Mouse (Mus musculus) midbrain, embryonic 15.5 days (tissue): ENCODE measurements around the gene Smim26. TPM values are rescaled to one million over a fixed set of nuclear protein-coding genes. Genes with fewer than 3 reads are reported as not detected.
"Not testable (repeated sequence)": the region's sequence is repeated elsewhere in the genome, so short reads cannot be mapped to it uniquely, and the experiment has no call there.

ENCODE experiments used
- ATAC-seq: fragments of 200-750 bp; cut with Nextera tagmentation; replicated peaks from 2 replicates; pipeline ENCODE4 v1.8.0; 2017; ENCODE audit warnings: moderate TSS enrichment
- H3K27ac ChIP-seq: fragments of 300-500 bp; sonication (generic); 2 replicates; pipeline ENCODE4 v1.5.1; 2015; ENCODE audit warnings: mild to moderate bottlenecking, inconsistent platforms
- H3K27me3 ChIP-seq: fragments of 300-500 bp; sonication (generic); replicated peaks from 2 replicates; pipeline ENCODE4 v1.6.1; 2015; ENCODE audit warnings: inconsistent platforms
- H3K36me3 ChIP-seq: fragments of 300-500 bp; sonication (generic); replicated peaks from 2 replicates; pipeline ENCODE4 v1.6.1; 2015; ENCODE audit warnings: inconsistent platforms
- H3K4me1 ChIP-seq: fragments of 300-500 bp; sonication (generic); 2 replicates; pipeline ENCODE4 v1.6.1; 2015; ENCODE audit warnings: inconsistent platforms
- H3K4me2 ChIP-seq: fragments of 300-500 bp; sonication (generic); 2 replicates; pipeline ENCODE4 v1.6.1; 2015; ENCODE audit warnings: inconsistent platforms, mild to moderate bottlenecking, moderate library complexity
- H3K4me3 ChIP-seq: fragments of 300-500 bp; sonication (generic); 2 replicates; pipeline ENCODE4 v1.5.1; 2015; ENCODE audit warnings: mild to moderate bottlenecking, inconsistent platforms
- H3K9ac ChIP-seq: fragments of 300-500 bp; sonication (generic); 2 replicates; pipeline ENCODE4 v1.6.1; 2015; ENCODE audit warnings: mild to moderate bottlenecking, inconsistent platforms
- H3K9me3 ChIP-seq: fragments of 300-500 bp; sonication (generic); 2 replicates; pipeline ENCODE4 v1.6.1; 2016; ENCODE audit warnings: inconsistent platforms
- WGBS: fragments of 180-500 bp; shearing (Covaris S2); methylation state at CpG from one replicate; pipeline ENCODE4 v1.1.7; 2015; ENCODE audit warnings: mixed read lengths; 5-methylcytosine and 5-hydroxymethylcytosine counted together
- polyA plus RNA-seq: library from polyadenylated mRNA; unstranded; fragments of >200 nt; fragmentation: Nextera tagmentation; extraction: Ambion mirVana; gene quantifications from 2 replicates; pipeline ENCODE4 v1.2.1, GENCODE M21; 2015

Smim26 gene
- polyA plus RNA-seq: 53.0 and 53.2 TPM in 2 replicates

DNA sequence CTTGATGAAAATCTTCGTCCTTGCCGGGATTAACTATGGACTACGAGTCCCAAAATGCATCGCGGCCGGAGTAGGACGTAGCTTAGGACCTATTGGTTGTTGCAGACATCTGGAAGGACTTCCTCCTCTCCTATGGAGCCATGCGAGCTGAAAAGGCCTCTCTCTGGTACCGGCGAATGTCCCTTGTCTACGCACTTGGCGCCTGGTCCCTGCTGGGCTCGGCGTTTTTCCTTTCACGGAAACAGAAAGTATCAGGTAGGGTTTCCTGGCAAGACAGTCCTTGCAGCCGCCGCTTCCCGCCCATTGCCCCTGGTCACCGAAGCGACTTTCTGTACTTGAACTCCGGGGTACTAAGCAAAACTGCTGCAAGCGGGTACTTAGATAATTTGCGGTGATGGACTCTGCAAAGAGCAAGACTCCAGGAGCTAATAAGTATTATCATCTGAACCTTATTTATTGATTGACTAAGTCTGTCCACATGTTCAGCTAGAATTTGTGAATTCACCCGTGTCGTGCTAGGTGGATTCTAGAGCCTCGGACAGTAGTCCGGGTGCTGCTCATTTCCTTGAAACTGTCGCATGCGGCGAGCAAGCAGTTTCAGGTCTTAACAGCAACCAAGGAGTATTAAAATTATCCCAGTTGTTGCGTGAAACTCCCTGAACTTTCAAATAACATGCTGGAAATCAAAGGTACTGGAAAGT lies at the start of gene Smim26:
TSS of gene Smim26 (plus strand) at position 104 of the 701 bp plus-strand sequence.
- peak within 1 kb of the TSS; percentile 65 for H3K4me3 ChIP-seq
- no peaks in the 10 kb centered on the region for H3K27me3 ChIP-seq
- H3K4me1 ChIP-seq: peaks cover 6% of the 10 kb centered on the region
- peak within 1 kb of the TSS; percentile 60 for H3K27ac ChIP-seq
- ATAC-seq: peak; percentile 97
- H3K9ac ChIP-seq: peak within 1 kb of the TSS; percentile 57
- 2% methylated on average over 31 of the region's 31 CpGs for WGBS
- H3K4me2 ChIP-seq: peak within 1 kb of the TSS; percentile 55
- no peaks in the 10 kb centered on the region for H3K9me3 ChIP-seq
- no peaks in the 10 kb centered on the region for H3K36me3 ChIP-seq

DNA sequence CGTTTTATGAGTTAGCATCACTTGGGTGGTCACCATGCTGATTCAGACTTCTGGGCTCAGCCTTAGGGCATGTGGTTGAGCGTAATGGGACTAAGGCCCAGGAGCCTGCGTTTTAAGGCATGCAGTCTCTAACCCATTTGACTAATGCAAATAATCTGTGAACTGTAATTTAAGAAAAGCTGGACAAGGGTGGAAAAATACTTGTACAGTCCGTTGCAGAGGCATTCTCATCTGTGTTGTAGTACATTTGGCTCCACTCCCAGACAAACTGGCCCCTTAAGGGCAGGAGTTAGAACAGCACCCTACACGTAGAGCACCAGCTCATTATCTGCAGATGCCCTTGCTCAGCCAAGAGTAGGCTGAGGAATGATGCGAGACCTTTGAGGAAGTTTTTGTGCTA lies 49.2 kb upstream of the Smim26 start:
- Histone ChIP-seq H3K27ac (no peak overlapping the region), H3K4me3 (no peak overlapping the region), H3K9ac (no peak overlapping the region), H3K4me1 (peaks cover 4% of the 10 kb centered on the region), H3K4me2 (no peak overlapping the region), H3K27me3 (no peaks in the 10 kb centered on the region), H3K36me3 (peaks cover 34% of the 10 kb centered on the region), H3K9me3 (no peaks in the 10 kb centered on the region)
- WGBS: 88% methylated on average over 6 of the region's 6 CpGs
- ATAC-seq: no peak

DNA sequence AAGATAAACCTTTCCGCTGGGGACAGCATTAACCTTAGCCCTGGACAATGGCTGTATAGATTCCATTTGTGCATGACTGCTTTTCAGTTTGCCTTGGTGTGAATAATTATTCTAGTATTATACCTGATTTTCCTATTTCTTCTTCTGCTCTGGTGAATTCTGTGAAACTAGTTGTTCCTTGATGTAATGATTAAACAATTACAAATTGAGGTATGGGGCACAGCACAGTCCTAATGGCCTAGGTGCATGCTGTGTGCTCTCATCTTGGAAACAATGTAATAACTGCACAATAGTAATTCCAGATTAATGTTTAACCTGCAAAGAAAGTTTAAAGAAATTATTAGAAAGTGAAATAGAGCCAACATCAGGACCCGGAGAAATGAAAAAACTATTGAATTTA lies 48.8 kb upstream of the Smim26 start:
- no peak overlapping the region for H3K4me2 ChIP-seq
- ATAC-seq: no peak
- H3K36me3 ChIP-seq: peaks cover 29% of the 10 kb centered on the region
- no peaks in the 10 kb centered on the region for H3K9me3 ChIP-seq
- H3K27me3 ChIP-seq: no peaks in the 10 kb centered on the region
- H3K27ac ChIP-seq: no peak overlapping the region
- H3K9ac ChIP-seq: no peak overlapping the region
- no peak overlapping the region for H3K4me3 ChIP-seq
- 85% methylated on average over 2 of the region's 2 CpGs for WGBS
- H3K4me1 ChIP-seq: peaks cover 8% of the 10 kb centered on the region

DNA sequence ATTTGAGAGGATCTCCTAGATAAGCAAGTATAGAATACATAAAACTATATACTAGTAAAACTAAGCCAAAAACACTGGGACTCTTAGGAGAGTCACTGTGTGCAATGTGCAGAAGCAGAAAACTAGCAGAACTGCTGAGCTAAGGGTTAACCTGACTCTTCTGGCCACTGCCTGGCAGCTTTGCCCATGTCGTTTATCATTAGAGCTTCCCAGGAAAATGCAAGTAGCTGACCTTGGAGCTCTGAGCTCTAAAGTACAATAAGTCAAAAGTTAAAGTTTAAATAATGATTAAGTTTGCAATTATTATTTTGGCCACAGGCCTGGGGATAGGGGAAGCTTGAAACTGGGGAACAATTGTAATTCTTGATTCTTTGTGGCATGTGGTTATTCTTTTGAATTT lies 48.4 kb upstream of the Smim26 start:
- peaks cover 27% of the 10 kb centered on the region for H3K36me3 ChIP-seq
- H3K9me3 ChIP-seq: no peaks in the 10 kb centered on the region
- no peak overlapping the region for H3K4me2 ChIP-seq
- H3K9ac ChIP-seq: no peak overlapping the region
- no peaks in the 10 kb centered on the region for H3K27me3 ChIP-seq
- peaks cover 9% of the 10 kb centered on the region for H3K4me1 ChIP-seq
- ATAC-seq: no peak
- no peak overlapping the region for H3K27ac ChIP-seq
- WGBS: 73% methylated on average over 1 of the region's 1 CpGs
- H3K4me3 ChIP-seq: no peak overlapping the region

DNA sequence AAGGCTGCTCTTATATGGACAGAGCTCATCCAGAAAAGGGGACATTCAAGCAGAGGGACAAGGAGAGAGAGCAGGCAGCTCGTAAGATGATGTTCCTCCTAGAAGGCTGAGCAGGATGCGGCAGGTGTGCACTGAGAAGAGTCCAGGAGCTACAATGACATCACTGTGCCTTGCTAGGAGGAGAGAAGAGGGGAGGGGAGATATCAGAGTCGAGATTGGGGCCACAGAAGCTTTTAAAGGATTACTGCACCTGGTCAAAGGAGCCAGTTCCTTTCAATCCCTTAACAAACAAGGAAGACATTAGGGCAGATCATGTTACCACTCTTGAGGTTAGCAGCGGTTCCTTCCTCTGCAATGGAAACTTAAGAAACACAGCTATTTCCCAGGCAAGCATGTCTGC lies 46.3 kb upstream of the Smim26 start:
- Histone ChIP-seq H3K36me3 (peaks cover 24% of the 10 kb centered on the region), H3K27me3 (no peaks in the 10 kb centered on the region), H3K9me3 (no peaks in the 10 kb centered on the region), H3K27ac (no peak overlapping the region), H3K4me1 (peaks cover 9% of the 10 kb centered on the region), H3K4me3 (no peak overlapping the region), H3K9ac (no peak overlapping the region), H3K4me2 (no peak overlapping the region)
- no peak for ATAC-seq
- 79% methylated on average over 4 of the region's 4 CpGs for WGBS

DNA sequence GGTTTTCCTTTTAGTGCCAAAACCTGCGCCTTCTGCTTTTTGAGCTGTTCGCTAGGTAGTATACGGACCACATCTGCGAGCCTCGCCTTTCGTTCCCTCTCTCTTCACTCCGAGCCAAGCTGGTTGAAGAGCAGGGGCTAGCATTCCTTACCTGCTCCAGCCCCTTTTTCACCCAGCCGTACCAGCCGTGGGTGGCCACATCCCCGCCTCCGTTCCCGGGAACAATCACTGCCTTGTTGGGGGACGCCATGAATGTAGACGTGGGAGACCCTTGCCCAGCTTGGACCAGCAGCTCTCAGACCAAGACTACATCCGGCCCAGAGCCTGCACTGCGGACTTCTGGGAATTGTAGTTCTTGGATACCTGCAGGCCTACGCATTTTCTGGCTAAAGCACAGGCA lies 43.3 kb upstream of the Smim26 start, which contains the start of gene Rbbp9:
TSS of gene Rbbp9 (minus strand) at position 341 of the 400 bp plus-strand sequence.
- peaks cover 14% of the 10 kb centered on the region for H3K4me1 ChIP-seq
- no peaks in the 10 kb centered on the region for H3K27me3 ChIP-seq
- WGBS: under 1% methylated on average over 17 of the region's 17 CpGs
- peak within 1 kb of the TSS; percentile 82 for H3K27ac ChIP-seq
- peaks cover 8% of the 10 kb centered on the region for H3K36me3 ChIP-seq
- no peaks in the 10 kb centered on the region for H3K9me3 ChIP-seq
- peak within 1 kb of the TSS; percentile 72 for H3K9ac ChIP-seq
- peak; percentile 98 for ATAC-seq
- peak within 1 kb of the TSS; percentile 56 for H3K4me2 ChIP-seq
- peak within 1 kb of the TSS; percentile 58 for H3K4me3 ChIP-seq

GRCm38 (mm10) chr2:144553905-144554304 lies 39.9 kb upstream of the Smim26 start:
- peaks cover 26% of the 10 kb centered on the region for H3K4me1 ChIP-seq
- WGBS: 92% methylated on average over 3 of the region's 3 CpGs
- no peak for ATAC-seq
- no peaks in the 10 kb centered on the region for H3K36me3 ChIP-seq
- no peaks in the 10 kb centered on the region for H3K27me3 ChIP-seq
- no peak overlapping the region for H3K27ac ChIP-seq
- H3K9me3 ChIP-seq: no peaks in the 10 kb centered on the region
- no peak overlapping the region for H3K9ac ChIP-seq
- H3K4me3 ChIP-seq: no peak overlapping the region
- H3K4me2 ChIP-seq: no peak overlapping the region

- peaks cover 17% of the 10 kb centered on the region for H3K4me1 ChIP-seq
- H3K27ac ChIP-seq: peak overlapping the region; percentile 82
- H3K27me3 ChIP-seq: no peaks in the 10 kb centered on the region
- no peaks in the 10 kb centered on the region for H3K36me3 ChIP-seq
- no peaks in the 10 kb centered on the region for H3K9me3 ChIP-seq
- ATAC-seq: no peak
- peak overlapping the region; percentile 67 for H3K4me2 ChIP-seq
- H3K4me3 ChIP-seq: peak overlapping the region; percentile 92
- 5% methylated on average over 14 of the region's 14 CpGs for WGBS
- peak overlapping the region; percentile 42; the same call in 1 of the 2 replicates for H3K9ac ChIP-seq
Measured at GRCm38 (mm10) chr2:144555286-144555819, 38.5 kb upstream of the Smim26 start.

DNA sequence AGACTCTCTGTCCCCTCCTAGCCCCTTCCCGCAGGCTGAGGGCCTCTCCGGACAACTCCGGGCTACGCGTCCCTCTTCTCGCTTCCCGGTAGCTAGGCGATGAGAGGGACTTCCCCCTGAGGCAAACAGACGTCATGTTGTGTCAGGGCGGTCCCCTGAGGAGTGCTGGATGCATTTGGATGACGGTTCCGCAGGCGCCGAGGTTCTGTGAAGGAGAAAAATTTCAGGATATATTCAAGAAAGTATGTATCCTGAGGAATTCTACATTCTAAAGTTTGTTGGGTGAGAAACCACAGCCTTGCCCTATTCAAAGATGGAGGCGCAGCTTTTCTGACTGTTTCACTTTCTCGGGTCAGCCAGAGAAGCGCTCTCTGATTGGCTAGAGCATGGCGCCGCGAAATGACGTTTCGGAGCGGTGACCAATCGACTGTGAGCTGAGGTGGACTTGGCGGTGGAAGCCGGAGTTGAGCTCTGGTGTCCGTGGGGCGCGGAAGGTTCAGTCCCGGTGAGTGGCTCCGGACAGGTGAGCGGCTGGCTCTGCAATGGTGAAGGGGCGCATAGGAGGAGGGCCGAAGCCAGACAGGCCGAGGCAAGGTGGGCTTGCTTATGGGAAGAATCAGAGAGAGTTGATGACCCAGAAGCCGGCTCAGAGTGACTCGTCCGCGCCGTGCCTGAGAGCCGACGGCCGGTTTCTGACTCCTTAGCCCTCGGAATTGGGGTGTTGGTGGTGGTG lies 37.9 kb upstream of the Smim26 start, which contains the start of gene Sec23b:
TSS of gene Sec23b (plus strand) at position 410 of the 733 bp plus-strand sequence.
- no peaks in the 10 kb centered on the region for H3K27me3 ChIP-seq
- ATAC-seq: peak; percentile 99
- no peaks in the 10 kb centered on the region for H3K9me3 ChIP-seq
- peak within 1 kb of the TSS; percentile 63 for H3K9ac ChIP-seq
- H3K27ac ChIP-seq: peak within 1 kb of the TSS; percentile 82
- H3K4me2 ChIP-seq: peak within 1 kb of the TSS; percentile 74
- peaks cover 17% of the 10 kb centered on the region for H3K4me1 ChIP-seq
- H3K36me3 ChIP-seq: no peaks in the 10 kb centered on the region
- WGBS: under 1% methylated on average over 44 of the region's 44 CpGs
- peak within 1 kb of the TSS; percentile 92 for H3K4me3 ChIP-seq

DNA sequence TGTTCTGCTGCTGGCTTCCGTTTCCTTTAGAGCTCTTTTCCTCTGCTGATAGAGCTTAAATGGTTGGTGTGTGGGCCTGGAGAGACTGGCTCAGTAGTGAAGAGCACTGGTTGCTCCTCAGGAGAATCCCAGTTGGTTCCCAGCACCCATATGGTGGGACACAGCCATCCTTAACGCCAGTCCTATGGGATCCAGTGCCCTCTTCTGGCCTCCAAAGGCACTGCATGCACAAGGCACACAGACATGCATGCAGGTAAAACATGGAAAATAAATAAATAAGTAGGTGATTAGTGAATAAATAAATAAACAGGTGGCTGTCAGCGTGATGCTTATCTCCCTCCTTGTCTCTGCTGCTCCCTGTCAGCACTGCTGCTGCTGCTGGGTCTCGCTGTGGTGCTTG lies 5.1 kb upstream of the Smim26 start:
- Histone ChIP-seq H3K9me3 (no peaks in the 10 kb centered on the region), H3K36me3 (peaks cover 41% of the 10 kb centered on the region), H3K4me3 (no peak overlapping the region), H3K4me1 (no peaks in the 10 kb centered on the region), H3K27ac (no peak overlapping the region), H3K4me2 (no peak overlapping the region), H3K9ac (no peak overlapping the region), H3K27me3 (no peaks in the 10 kb centered on the region)
- WGBS: 86% methylated on average over 4 of the region's 4 CpGs
- no peak for ATAC-seq

- 67% methylated on average over 8 of the region's 8 CpGs for WGBS
- H3K4me2 ChIP-seq, H3K9me3 ChIP-seq, H3K27ac ChIP-seq, H3K9ac ChIP-seq, H3K36me3 ChIP-seq, H3K4me1 ChIP-seq, H3K27me3 ChIP-seq, ATAC-seq, H3K4me3 ChIP-seq: not testable (repeated sequence)
Measured at GRCm38 (mm10) chr2:144593036-144593435, 818 bp upstream of the Smim26 start.

DNA sequence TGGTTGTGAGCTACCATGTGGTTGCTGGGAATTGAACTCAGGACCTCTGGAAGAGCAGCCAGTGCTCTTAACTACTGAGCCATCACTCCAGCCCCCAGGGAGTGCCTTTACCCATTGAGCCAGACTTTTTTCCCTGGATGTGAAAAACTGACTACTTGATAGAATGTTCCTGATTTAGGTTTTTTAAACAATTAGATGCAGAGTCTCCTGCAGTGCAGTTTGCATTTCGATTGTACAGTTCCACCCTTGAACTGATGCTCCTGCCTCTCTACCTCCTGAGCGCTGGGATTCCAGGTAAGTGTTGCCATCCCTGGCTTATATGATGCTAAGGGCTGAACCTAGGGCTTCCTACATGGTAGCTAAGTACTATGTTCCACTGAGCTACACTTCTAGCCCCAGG lies 4.2 kb downstream of the Smim26 start:
- Histone ChIP-seq H3K9ac (no peak overlapping the region), H3K4me1 (peaks cover 12% of the 10 kb centered on the region), H3K4me2 (no peak overlapping the region), H3K36me3 (no peaks in the 10 kb centered on the region), H3K9me3 (no peaks in the 10 kb centered on the region), H3K27me3 (no peaks in the 10 kb centered on the region), H3K4me3 (no peak overlapping the region), H3K27ac (no peak overlapping the region)
- WGBS: 72% methylated on average over 2 of the region's 2 CpGs
- no peak for ATAC-seq
